In the genomic region with DNA sequence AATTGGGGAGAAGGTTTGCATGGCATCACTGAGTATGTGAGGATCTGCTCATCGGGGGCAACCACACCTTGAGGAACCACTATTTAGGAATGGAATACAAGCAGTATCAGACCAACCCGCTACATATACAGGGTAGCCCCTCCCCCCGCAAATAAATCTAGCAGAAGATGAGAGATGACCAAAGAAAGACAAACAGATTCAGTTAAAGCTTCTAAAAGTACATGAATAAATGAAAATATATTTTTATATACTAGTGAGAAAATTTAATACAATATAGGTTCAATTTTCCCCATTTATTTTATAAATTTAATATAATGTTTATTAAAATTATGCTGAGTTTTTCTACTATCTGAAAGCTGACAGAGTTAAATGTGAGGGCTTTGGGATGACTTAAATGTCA, we compare ENCODE assay signal across 8 mouse cellular contexts. TPM values are rescaled to one million over a fixed set of nuclear protein-coding genes. Genes with fewer than 3 reads are reported as not detected.
DNase-seq lines count a peak whose midpoint lies in the region; ATAC-seq and TF ChIP-seq lines count a peak whose summit lies in the region.

A gene (plus strand): TSS at position 301 of the 400 bp plus-strand sequence.

- H3K27ac ChIP-seq in lung, embryonic 14.5 days (ENCODE audit: low read depth): no peak within 1 kb of the TSS
- no peak within 1 kb of the TSS for H3K27ac ChIP-seq in intestine, embryonic 15.5 days
- H3K27ac ChIP-seq in neural tube, embryonic 12.5 days: no peak within 1 kb of the TSS

- TF ChIP-seq CTCF in lung, embryonic 14.5 days (IDR thresholded peaks at IDR 0.05; ENCODE audit: low read depth): no peak

- peaks cover 4% of the 10 kb centered on the region; the same call in 1 of the 2 replicates for H3K36me3 ChIP-seq in lung, embryonic 14.5 days (ENCODE audit: insufficient read depth)
- H3K36me3 ChIP-seq in intestine, embryonic 15.5 days: no peaks in the 10 kb centered on the region
- peaks cover under 1% of the 10 kb centered on the region; the same call in 1 of the 2 replicates for H3K36me3 ChIP-seq in neural tube, embryonic 12.5 days

- no peak within 1 kb of the TSS for H3K4me2 ChIP-seq in lung, embryonic 14.5 days
- no peak within 1 kb of the TSS for H3K4me2 ChIP-seq in intestine, embryonic 15.5 days (replicated peaks)
- no peak within 1 kb of the TSS for H3K4me2 ChIP-seq in neural tube, embryonic 12.5 days (replicated peaks)

- H3K9me3 ChIP-seq in lung, embryonic 14.5 days (ENCODE audit: low read depth, low read length): no peaks in the 10 kb centered on the region
- no peaks in the 10 kb centered on the region for H3K9me3 ChIP-seq in intestine, embryonic 15.5 days
- H3K9me3 ChIP-seq in neural tube, embryonic 12.5 days: no peaks in the 10 kb centered on the region

- H3K9ac ChIP-seq in lung, embryonic 14.5 days: no peak within 1 kb of the TSS
- no peak within 1 kb of the TSS for H3K9ac ChIP-seq in intestine, embryonic 15.5 days
- H3K9ac ChIP-seq in neural tube, embryonic 12.5 days: no peak within 1 kb of the TSS

- no peak for ATAC-seq in lung, embryonic 14.5 days (ENCODE audit: insufficient read depth)
- no peak for ATAC-seq in common myeloid progenitor, adult 5-6 weeks (replicated peaks; ENCODE audit: low read depth, poor library complexity, severe bottlenecking)
- ATAC-seq in intestine, embryonic 15.5 days: no peak
- ATAC-seq in neural tube, embryonic 12.5 days (ENCODE audit: low FRiP score, low read depth): no peak
- ATAC-seq in erythroid progenitor cell, adult 5-6 weeks (replicated peaks; ENCODE audit: low FRiP score, poor library complexity, severe bottlenecking): no peak

- H3K4me3 ChIP-seq in lung, embryonic 14.5 days (ENCODE audit: low read depth, low read length): no peak within 1 kb of the TSS
- H3K4me3 ChIP-seq in intestine, embryonic 15.5 days (replicated peaks): no peak within 1 kb of the TSS
- H3K4me3 ChIP-seq in neural tube, embryonic 12.5 days: no peak within 1 kb of the TSS

- no peaks in the 10 kb centered on the region for H3K27me3 ChIP-seq in lung, embryonic 14.5 days (ENCODE audit: insufficient read depth, low read length)
- no peaks in the 10 kb centered on the region for H3K27me3 ChIP-seq in intestine, embryonic 15.5 days (replicated peaks)
- no peaks in the 10 kb centered on the region for H3K27me3 ChIP-seq in neural tube, embryonic 12.5 days (replicated peaks)

- DNase-seq in lung, embryonic 14.5 days: no peak
- DNase-seq in lung, adult 18-20 months: no peak
- no peak for DNase-seq in left cerebral cortex, postnatal 10 days (ENCODE audit: extremely low spot score in 1 of 2, low spot score in 2 of 2)
- DNase-seq in right cerebral cortex, adult 2 months (ENCODE audit: low spot score in 2 of 2): no peak

- WGBS in lung, embryonic 14.5 days: 81% methylated on average over 3 of the region's 3 CpGs
- 86% methylated on average over 3 of the region's 3 CpGs for WGBS in intestine, embryonic 15.5 days
- 88% methylated on average over 3 of the region's 3 CpGs for WGBS in neural tube, embryonic 12.5 days

- intact Hi-C loops in left cerebral cortex, postnatal 10 days (cut with DNase I): no loop called here

- peaks cover 7% of the 10 kb centered on the region; the same call in 1 of the 2 replicates for H3K4me1 ChIP-seq in lung, embryonic 14.5 days (ENCODE audit: insufficient read depth)
- H3K4me1 ChIP-seq in intestine, embryonic 15.5 days (replicated peaks): peaks cover 10% of the 10 kb centered on the region
- peaks cover 11% of the 10 kb centered on the region for H3K4me1 ChIP-seq in neural tube, embryonic 12.5 days

RNA-seq across cellular contexts. Expression of the gene that starts here (rescaled TPM):
- polyA plus RNA-seq in lung, embryonic 14.5 days (2014; fragmentation: Nextera tagmentation; extraction: Ambion mirVana): 42.3 and 44.2 TPM in 2 replicates
- total RNA-seq in common myeloid progenitor, adult 5-6 weeks (2017): 16.9 and 17.4 TPM in 2 replicates
- polyA plus RNA-seq in intestine, embryonic 15.5 days (2015; fragmentation: Nextera tagmentation; extraction: Ambion mirVana): 37.0 and 38.0 TPM in 2 replicates
- polyA plus RNA-seq in neural tube, embryonic 12.5 days (2016; fragmentation: Nextera tagmentation; extraction: Ambion mirVana): 30.4 and 31.2 TPM in 2 replicates
- 1 to 10 TPM; 7.8 to 8.8 TPM for total RNA-seq in left cerebral cortex, postnatal 10 days (2021)
- 4.7 and 6.7 TPM in 2 replicates for total RNA-seq in erythroid progenitor cell, adult 5-6 weeks (2015; ENCODE audit: low replicate concordance)
- 3.7 and 5.6 TPM in 2 replicates for total RNA-seq in erythroid progenitor cell, adult 5-6 weeks (2017; ENCODE audit: low replicate concordance)
